Mouse (Mus musculus) hindbrain, embryonic 11.5 days (tissue): ENCODE results near the gene Olfr50. TPM values are rescaled to one million over a fixed set of nuclear protein-coding genes. Genes with fewer than 3 reads are reported as not detected.

ENCODE experiments used
- ATAC-seq: fragments of 200-750 bp; cut with Nextera tagmentation; 2 replicates; pipeline ENCODE4 v1.8.0; 2017; ENCODE audit warnings: mild to moderate bottlenecking, moderate TSS enrichment, moderate library complexity; ENCODE audit not compliant: low FRiP score
- DNase-seq: peaks from one replicate; pipeline ENCODE4 v3.0.0-alpha.2; 2015; ENCODE audit warnings: low spot score
- H3K27ac ChIP-seq: fragments of 300-500 bp; sonication (generic); 2 replicates; pipeline ENCODE4 v1.5.1; 2014; ENCODE audit warnings: mild to moderate bottlenecking, low read depth, low read length
- H3K27me3 ChIP-seq: fragments of 300-500 bp; sonication (generic); 2 replicates; pipeline ENCODE4 v1.6.1; 2014; ENCODE audit warnings: mild to moderate bottlenecking, low read length, moderate library complexity, mixed read lengths; ENCODE audit not compliant: control insufficient read depth, insufficient read depth
- H3K36me3 ChIP-seq: fragments of 300-500 bp; sonication (generic); 2 replicates; pipeline ENCODE4 v1.6.1; 2014; ENCODE audit warnings: mild to moderate bottlenecking, low read length, moderate library complexity, mixed read lengths; ENCODE audit not compliant: control insufficient read depth, insufficient read depth
- H3K4me1 ChIP-seq: fragments of 300-500 bp; sonication (generic); replicated peaks from 2 replicates; pipeline ENCODE4 v1.6.1; 2014; ENCODE audit warnings: low read length, mixed read lengths; ENCODE audit not compliant: control insufficient read depth, insufficient read depth
- H3K4me2 ChIP-seq: fragments of 300-500 bp; sonication (generic); replicated peaks from 2 replicates; pipeline ENCODE4 v1.6.1; 2014; ENCODE audit warnings: mild to moderate bottlenecking, low read depth, low read length
- H3K4me3 ChIP-seq: fragments of 300-500 bp; sonication (generic); 2 replicates; pipeline ENCODE4 v1.5.1; 2014; ENCODE audit warnings: low read depth, low read length
- H3K9ac ChIP-seq: fragments of 300-500 bp; sonication (generic); 2 replicates; pipeline ENCODE4 v1.6.1; 2014; ENCODE audit warnings: low read depth, low read length
- H3K9me3 ChIP-seq: fragments of 300-500 bp; sonication (generic); 2 replicates; pipeline ENCODE4 v1.6.1; 2016; ENCODE audit warnings: low read length; ENCODE audit not compliant: control insufficient read depth
- WGBS: fragments of 180-500 bp; shearing (Covaris S2); extraction: QIAGEN DNeasy Blood & Tissue Kit; methylation state at CpG from one replicate; pipeline ENCODE4 v1.1.7; 2014; 5-methylcytosine and 5-hydroxymethylcytosine counted together
- polyA plus RNA-seq: library from polyadenylated mRNA; unstranded; fragments of >200 nt; fragmentation: Nextera tagmentation; extraction: Ambion mirVana; gene quantifications from 2 replicates; pipeline ENCODE4 v1.2.1, GENCODE M21; 2014

Gene Olfr50
- polyA plus RNA-seq = not detected in 2 replicates

- Histone ChIP-seq H3K27ac (no peak within 1 kb of the TSS), H3K4me2 (no peak within 1 kb of the TSS), H3K27me3 (no peaks in the 10 kb centered on the region), H3K4me1 (no peaks in the 10 kb centered on the region), H3K9me3 (peaks cover 3% of the 10 kb centered on the region; the same call in 1 of the 2 replicates), H3K36me3 (no peaks in the 10 kb centered on the region), H3K4me3 (no peak within 1 kb of the TSS), H3K9ac (no peak within 1 kb of the TSS)
- no peak for ATAC-seq
- 82% methylated on average over 2 of the region's 2 CpGs for WGBS
- DNase-seq = no peak
These were observed at the start of gene Olfr50 for GRCm38 (mm10) chr2:36790238-36790637. TSS of gene Olfr50 (plus strand) at chr2:36790538.

- no peak for ATAC-seq
- H3K9ac ChIP-seq = no peak within 1 kb of the TSS
- no peaks in the 10 kb centered on the region for H3K4me1 ChIP-seq
- no peak for DNase-seq
- H3K27me3 ChIP-seq = no peaks in the 10 kb centered on the region
- H3K4me2 ChIP-seq = no peak within 1 kb of the TSS
- WGBS = 71% methylated on average over 2 of the region's 2 CpGs
- H3K36me3 ChIP-seq = no peaks in the 10 kb centered on the region
- peaks cover 3% of the 10 kb centered on the region; the same call in 1 of the 2 replicates for H3K9me3 ChIP-seq
- H3K4me3 ChIP-seq = no peak within 1 kb of the TSS
- no peak within 1 kb of the TSS for H3K27ac ChIP-seq
These were observed 6.4 kb upstream of the Olfr50 start, which contains the start of gene Olfr348 for GRCm38 (mm10) chr2:36783976-36784375. TSS of gene Olfr348 (plus strand) at chr2:36784276.

- ATAC-seq = no peak
- H3K9me3 ChIP-seq = no peaks in the 10 kb centered on the region; the same call in 1 of the 2 replicates
- WGBS = 72% methylated on average over 1 of the region's 1 CpGs
- H3K4me3 ChIP-seq = no peak within 1 kb of the TSS
- no peaks in the 10 kb centered on the region for H3K27me3 ChIP-seq
- no peaks in the 10 kb centered on the region for H3K36me3 ChIP-seq
- H3K9ac ChIP-seq = no peak within 1 kb of the TSS
- no peak within 1 kb of the TSS for H3K27ac ChIP-seq
- H3K4me1 ChIP-seq = no peaks in the 10 kb centered on the region
- no peak within 1 kb of the TSS for H3K4me2 ChIP-seq
- DNase-seq = no peak
These were observed 26.6 kb downstream of the Olfr50 start, which contains the start of gene Olfr3 for GRCm38 (mm10) chr2:36816932-36817331. TSS of gene Olfr3 (minus strand) at chr2:36817032.

- DNase-seq (no peak), ATAC-seq (no peak)
- 80% methylated on average over 1 of the region's 1 CpGs for WGBS
- Histone ChIP-seq H3K36me3 (no peaks in the 10 kb centered on the region), H3K9me3 (no peaks in the 10 kb centered on the region), H3K4me2 (no peak within 1 kb of the TSS), H3K27me3 (no peaks in the 10 kb centered on the region), H3K9ac (no peak within 1 kb of the TSS), H3K4me3 (no peak within 1 kb of the TSS), H3K27ac (no peak within 1 kb of the TSS), H3K4me1 (no peaks in the 10 kb centered on the region)
These were observed 55.7 kb downstream of the Olfr50 start, which contains the start of gene Olfr350 for GRCm38 (mm10) chr2:36846010-36846409. TSS of gene Olfr350 (plus strand) at chr2:36846310.

Other genes starting within 250 kb of the Olfr50 start
- gene Olfr344, start 223.9 kb upstream of the Olfr50 start, polyA plus RNA-seq = not detected in 2 replicates
- not detected in 2 replicates for gene Olfr345, start 150.5 kb upstream of the Olfr50 start, polyA plus RNA-seq
- gene Olfr346, start 104.8 kb upstream of the Olfr50 start, polyA plus RNA-seq = not detected in 2 replicates
- not detected in 2 replicates for gene Olfr347, start 58.6 kb upstream of the Olfr50 start, polyA plus RNA-seq
- not detected in 2 replicates for gene Olfr348, start 6.3 kb upstream of the Olfr50 start, polyA plus RNA-seq
- gene Olfr3, start 26.5 kb downstream of the Olfr50 start, polyA plus RNA-seq = not detected in 2 replicates
- not detected in 2 replicates for gene Olfr350, start 55.8 kb downstream of the Olfr50 start, polyA plus RNA-seq
- gene Olfr351, start 72.1 kb downstream of the Olfr50 start, polyA plus RNA-seq = not detected in 2 replicates
- gene Olfr352, start 77.9 kb downstream of the Olfr50 start, polyA plus RNA-seq = not detected in 2 replicates
- gene Olfr353, start 102.4 kb downstream of the Olfr50 start, polyA plus RNA-seq = not detected in 2 replicates
- gene Olfr354, start 115.1 kb downstream of the Olfr50 start, polyA plus RNA-seq = not detected in 2 replicates
- not detected in 2 replicates for gene Olfr355, start 138.4 kb downstream of the Olfr50 start, polyA plus RNA-seq
- gene Olfr356, start 146.6 kb downstream of the Olfr50 start, polyA plus RNA-seq = not detected in 2 replicates
- gene Olfr357, start 203.3 kb downstream of the Olfr50 start, polyA plus RNA-seq = not detected in 2 replicates
- gene Olfr358, start 218.8 kb downstream of the Olfr50 start, polyA plus RNA-seq = not detected in 2 replicates